In genomic region chr7:98155546-98156279, GRCm38 (mm10) we compare ENCODE assay signal across 9 mouse cellular contexts. TPM values are rescaled to one million over a fixed set of nuclear protein-coding genes. Genes with fewer than 3 reads are reported as not detected.
DNase-seq lines count a peak whose midpoint lies in the region; ATAC-seq and TF ChIP-seq lines count a peak whose summit lies in the region.
"Had no signal": no experiment of that assay in that cellular context is flagged by ENCODE, and none has a peak within 500 bp of the region (broad histone marks: within the 10 kb centered on the region; RNA-seq: fewer than 3 reads in every experiment).

No protein-coding gene starts in this region.

- H3K36me3 ChIP-seq in embryonic facial prominence, embryonic 12.5 days = no peaks in the 10 kb centered on the region
- no peaks in the 10 kb centered on the region for H3K36me3 ChIP-seq in heart, embryonic 11.5 days (ENCODE audit: control insufficient read depth, insufficient read depth, low read length)
- no peaks in the 10 kb centered on the region for H3K36me3 ChIP-seq in kidney, postnatal 0 days (ENCODE audit: insufficient read depth, low read length)
- peaks cover 49% of the 10 kb centered on the region for H3K36me3 ChIP-seq in liver, embryonic 13.5 days

- peaks cover 22% of the 10 kb centered on the region for H3K4me1 ChIP-seq in embryonic facial prominence, embryonic 12.5 days
- peaks cover 48% of the 10 kb centered on the region for H3K4me1 ChIP-seq in heart, embryonic 11.5 days (ENCODE audit: control insufficient read depth, insufficient read depth, low read length)
- H3K4me1 ChIP-seq in kidney, postnatal 0 days (replicated peaks; ENCODE audit: insufficient read depth, low read length) = peaks cover 32% of the 10 kb centered on the region; the same call in 1 of the 2 replicates
- H3K4me1 ChIP-seq in liver, embryonic 13.5 days (replicated peaks) = peaks cover 81% of the 10 kb centered on the region

- peak; percentile 58 to 59 for DNase-seq in B cell, adult 2 months
- peak; percentile 55 for DNase-seq in R1 (ENCODE audit: low read depth, low spot score)
- peak; percentile 87 for DNase-seq in kidney, postnatal 0 days (ENCODE audit: low spot score)
- peak; percentile 59 for DNase-seq in liver, embryonic 13.5 days
- DNase-seq in naive thymus-derived CD4-positive, alpha-beta T cell, adult 2 months (ENCODE audit: low read depth) = peak; percentile 56
- DNase-seq in testis, postnatal 10 days (ENCODE audit: low spot score) = peak; percentile 88

- H3K9ac ChIP-seq in embryonic facial prominence, embryonic 12.5 days = no peak overlapping the region
- H3K9ac ChIP-seq in heart, embryonic 11.5 days (ENCODE audit: low read depth, low read length) = no peak overlapping the region
- no peak overlapping the region for H3K9ac ChIP-seq in kidney, postnatal 0 days (ENCODE audit: low read depth, low read length)
- peak overlapping the region; percentile 18; the same call in 1 of the 2 replicates for H3K9ac ChIP-seq in liver, embryonic 13.5 days

- TF ChIP-seq CTCF in kidney, postnatal 0 days (IDR thresholded peaks at IDR 0.05; ENCODE audit: low read depth) = peak; percentile 88

- 35% methylated on average over 7 of the region's 8 CpGs for WGBS in embryonic facial prominence, embryonic 12.5 days
- WGBS in heart, embryonic 11.5 days (ENCODE audit: insufficient replicate concordance) = 10% methylated on average over 7 of the region's 8 CpGs
- WGBS in kidney, postnatal 0 days = 23% methylated on average over 7 of the region's 8 CpGs
- 6% methylated on average over 7 of the region's 8 CpGs for WGBS in liver, embryonic 13.5 days (ENCODE audit: insufficient replicate concordance)

- H3K4me3 ChIP-seq in embryonic facial prominence, embryonic 12.5 days = no peak overlapping the region
- H3K4me3 ChIP-seq in heart, embryonic 11.5 days (ENCODE audit: low read depth, low read length) = no peak overlapping the region
- H3K4me3 ChIP-seq in kidney, postnatal 0 days (replicated peaks; ENCODE audit: low read depth, low read length) = no peak overlapping the region
- no peak overlapping the region for H3K4me3 ChIP-seq in liver, embryonic 13.5 days (replicated peaks)
- H3K4me3 ChIP-seq: erythroblast, embryonic 14.5 days had no signal

- H3K4me2 ChIP-seq in embryonic facial prominence, embryonic 12.5 days (replicated peaks) = no peak overlapping the region
- 0 out of 2 replicates have a peak overlapping the region, but pooled peaks have one; percentile 6 for H3K4me2 ChIP-seq in heart, embryonic 11.5 days
- no peak overlapping the region for H3K4me2 ChIP-seq in kidney, postnatal 0 days (ENCODE audit: low read length)
- H3K4me2 ChIP-seq in liver, embryonic 13.5 days = peak overlapping the region; percentile 0; the same call in 1 of the 2 replicates

- no peaks in the 10 kb centered on the region for H3K27me3 ChIP-seq in embryonic facial prominence, embryonic 12.5 days
- H3K27me3 ChIP-seq in heart, embryonic 11.5 days (ENCODE audit: control insufficient read depth, insufficient read depth, low read length) = no peaks in the 10 kb centered on the region
- H3K27me3 ChIP-seq in kidney, postnatal 0 days (ENCODE audit: insufficient read depth, low read length) = no peaks in the 10 kb centered on the region
- H3K27me3 ChIP-seq in liver, embryonic 13.5 days = no peaks in the 10 kb centered on the region

- 0 out of 2 replicates have a peak, but pooled peaks have one; percentile 9 for ATAC-seq in embryonic facial prominence, embryonic 12.5 days (ENCODE audit: insufficient number of reproducible peaks, insufficient read depth, low FRiP score, low TSS enrichment)
- peak; percentile 64 for ATAC-seq in heart, embryonic 11.5 days (replicated peaks; ENCODE audit: insufficient number of reproducible peaks, low FRiP score, low TSS enrichment)
- ATAC-seq in kidney, postnatal 0 days (replicated peaks; ENCODE audit: low FRiP score, low read depth) = 0 out of 2 replicates have a peak, but pooled peaks have one; percentile 23
- ATAC-seq in liver, embryonic 13.5 days (ENCODE audit: low read depth) = peak; percentile 55

- H3K9me3 ChIP-seq in embryonic facial prominence, embryonic 12.5 days = no peaks in the 10 kb centered on the region
- H3K9me3 ChIP-seq in heart, embryonic 11.5 days (replicated peaks; ENCODE audit: control insufficient read depth, low read length) = no peaks in the 10 kb centered on the region
- H3K9me3 ChIP-seq in kidney, postnatal 0 days (replicated peaks; ENCODE audit: low read length) = no peaks in the 10 kb centered on the region
- H3K9me3 ChIP-seq in liver, embryonic 13.5 days (replicated peaks) = no peaks in the 10 kb centered on the region

- H3K27ac ChIP-seq in embryonic facial prominence, embryonic 12.5 days = no peak overlapping the region
- peak overlapping the region; percentile 38 for H3K27ac ChIP-seq in heart, embryonic 11.5 days (ENCODE audit: low read depth, low read length)
- peak overlapping the region; percentile 2; the same call in 1 of the 2 replicates for H3K27ac ChIP-seq in kidney, postnatal 0 days
- peak overlapping the region; percentile 88 for H3K27ac ChIP-seq in liver, embryonic 13.5 days

RNA-seq across cellular contexts. Expression of gene Omp, which starts 10.4 kb away (rescaled TPM):
- polyA plus RNA-seq in embryonic facial prominence, embryonic 12.5 days (2016; fragmentation: Nextera tagmentation; extraction: Ambion mirVana) = 0.43 and 0.46 TPM in 2 replicates
- 0.37 and 0.47 TPM in 2 replicates for polyA plus RNA-seq in heart, embryonic 11.5 days (2014; fragmentation: Nextera tagmentation; extraction: Ambion mirVana)
- polyA plus RNA-seq in kidney, postnatal 0 days (2015; fragmentation: Nextera tagmentation; extraction: Ambion mirVana) = 0.38 and 0.50 TPM in 2 replicates
- 0.50 and 0.76 TPM in 2 replicates for polyA plus RNA-seq in liver, embryonic 13.5 days (2015; fragmentation: Nextera tagmentation; extraction: Ambion mirVana)

RNA-seq across cellular contexts. Expression of gene Capn5, which starts 22.4 kb away (rescaled TPM):
- 5.0 and 5.7 TPM in 2 replicates for polyA plus RNA-seq in embryonic facial prominence, embryonic 12.5 days (2016; fragmentation: Nextera tagmentation; extraction: Ambion mirVana)
- 5.8 and 6.4 TPM in 2 replicates for polyA plus RNA-seq in heart, embryonic 11.5 days (2014; fragmentation: Nextera tagmentation; extraction: Ambion mirVana)
- polyA plus RNA-seq in kidney, postnatal 0 days (2015; fragmentation: Nextera tagmentation; extraction: Ambion mirVana) = 12.9 and 13.0 TPM in 2 replicates
- 13.2 and 16.8 TPM in 2 replicates for polyA plus RNA-seq in liver, embryonic 13.5 days (2015; fragmentation: Nextera tagmentation; extraction: Ambion mirVana)

RNA-seq across cellular contexts. Expression of gene Myo7a, which starts 36.4 kb away (rescaled TPM):
- polyA plus RNA-seq in embryonic facial prominence, embryonic 12.5 days (2016; fragmentation: Nextera tagmentation; extraction: Ambion mirVana) = 14.0 and 16.1 TPM in 2 replicates
- 8.4 and 11.9 TPM in 2 replicates for polyA plus RNA-seq in heart, embryonic 11.5 days (2014; fragmentation: Nextera tagmentation; extraction: Ambion mirVana)
- 7.6 and 8.7 TPM in 2 replicates for polyA plus RNA-seq in kidney, postnatal 0 days (2015; fragmentation: Nextera tagmentation; extraction: Ambion mirVana)
- 8.0 and 8.3 TPM in 2 replicates for polyA plus RNA-seq in liver, embryonic 13.5 days (2015; fragmentation: Nextera tagmentation; extraction: Ambion mirVana)

RNA-seq across cellular contexts. Expression of gene B3gnt6, which starts 43.6 kb away (rescaled TPM):
- polyA plus RNA-seq in embryonic facial prominence, embryonic 12.5 days (2016; fragmentation: Nextera tagmentation; extraction: Ambion mirVana) = not detected in 2 replicates
- polyA plus RNA-seq in heart, embryonic 11.5 days (2014; fragmentation: Nextera tagmentation; extraction: Ambion mirVana) = 0.21 TPM in 1 of 2 replicates, not detected in the other
- 0.13 and 0.20 TPM in 2 replicates for polyA plus RNA-seq in kidney, postnatal 0 days (2015; fragmentation: Nextera tagmentation; extraction: Ambion mirVana)
- polyA plus RNA-seq in liver, embryonic 13.5 days (2015; fragmentation: Nextera tagmentation; extraction: Ambion mirVana) = not detected in 2 replicates
- polyA plus RNA-seq: erythroblast, embryonic 14.5 days had no signal

Comparison
In these comparisons a context has a peak if more than half of its experiments do, and no peak if none do; other contexts are left out.
1. ATAC-seq: peak in every context shown above with its lines; median percentile 64 in heart, embryonic 11.5 days; 55 in liver, embryonic 13.5 days; 23 in kidney, postnatal 0 days; 9 in embryonic facial prominence, embryonic 12.5 days.
2. H3K4me2 ChIP-seq: peak in heart, embryonic 11.5 days (single experiment) and liver, embryonic 13.5 days (single experiment); none in embryonic facial prominence, embryonic 12.5 days (single experiment) and kidney, postnatal 0 days (single experiment).
3. Peak in every context shown above with its lines, with median percentiles within 50 percentile points of each other: DNase-seq.